Mouse (Mus musculus) liver, embryonic 14.5 days (tissue): ENCODE results near the gene Gm37240.

Experiments used
- CTCF ChIP-seq: IDR thresholded peaks from 2 replicates; pipeline ENCODE4 v1.5.1; 2016; ENCODE audit warnings: antibody characterized with exemption, low read depth, control low read depth
- EP300 ChIP-seq: IDR thresholded peaks from 2 replicates; pipeline ENCODE4 v1.6.1; 2016; ENCODE audit warnings: antibody characterized with exemption, low read depth

- no peak for TF ChIP-seq EP300
- TF ChIP-seq CTCF: no peak
Measured at GRCm38 (mm10) chr3:85827283-85827682, 60.0 kb downstream of the Gm37240 start.
